Comparison of ENCODE assay signal across 8 mouse cellular contexts in genomic region chr6:117841511-117841955, GRCm38 (mm10). TPM values are rescaled to one million over a fixed set of nuclear protein-coding genes. Genes with fewer than 3 reads are reported as not detected.
DNase-seq lines count a peak whose midpoint lies in the region; ATAC-seq and TF ChIP-seq lines count a peak whose summit lies in the region.

No protein-coding gene starts in this region.

- H3K4me2 ChIP-seq in forebrain, embryonic 14.5 days (ENCODE audit: low read length), result peak overlapping the region; percentile 79
- peak overlapping the region; percentile 84 for H3K4me2 ChIP-seq in liver, embryonic 16.5 days (ENCODE audit: low read depth, low read length)

- no peak for DNase-seq in heart, embryonic 10.5 days (ENCODE audit: low spot score)
- no peak for DNase-seq in heart, adult 8-10 months (ENCODE audit: low spot score)
- DNase-seq in forebrain, embryonic 14.5 days (ENCODE audit: low spot score), result peak; percentile 54
- DNase-seq in embryo, embryonic 11 days, result no peak
- no peak for DNase-seq in B cell, adult 2 months

- H3K27me3 ChIP-seq in heart, embryonic 10.5 days (ENCODE audit: insufficient read depth, poor library complexity, severe bottlenecking), result no peaks in the 10 kb centered on the region
- H3K27me3 ChIP-seq in ES-Bruce4 (ENCODE audit: control insufficient read depth, insufficient read depth, low read length, poor library complexity, severe bottlenecking), result no peaks in the 10 kb centered on the region
- no peaks in the 10 kb centered on the region for H3K27me3 ChIP-seq in forebrain, embryonic 14.5 days (replicated peaks; ENCODE audit: control insufficient read depth, insufficient read depth, low read length)
- H3K27me3 ChIP-seq in liver, embryonic 16.5 days (ENCODE audit: control insufficient read depth, insufficient read depth, low read depth, low read length), result no peaks in the 10 kb centered on the region

- peak overlapping the region; percentile 73 for H3K9ac ChIP-seq in ES-Bruce4 (ENCODE audit: low read depth, poor library complexity, severe bottlenecking)
- H3K9ac ChIP-seq in forebrain, embryonic 14.5 days (ENCODE audit: low read length), result peak overlapping the region; percentile 99
- H3K9ac ChIP-seq in liver, embryonic 16.5 days (ENCODE audit: low read depth, low read length), result peak overlapping the region; percentile 95

- no peak for TF ChIP-seq EP300 in ES-Bruce4 (IDR thresholded peaks at IDR 0.05; ENCODE audit: insufficient read depth, low read depth, low read length)

- H3K4me3 ChIP-seq in heart, embryonic 10.5 days, result peak overlapping the region; percentile 94
- peak overlapping the region; percentile 77 for H3K4me3 ChIP-seq in ES-Bruce4 (ENCODE audit: low read depth, low read length)
- H3K4me3 ChIP-seq in forebrain, embryonic 14.5 days (ENCODE audit: low read depth, low read length), result peak overlapping the region; percentile 94
- H3K4me3 ChIP-seq in liver, embryonic 16.5 days (ENCODE audit: low read depth, low read length), result peak overlapping the region; percentile 97

- TF ChIP-seq POLR2A in ES-Bruce4 (IDR thresholded peaks at IDR 0.05; ENCODE audit: insufficient read depth, low read length), result no peak

- WGBS in heart, embryonic 10.5 days, result 15% methylated on average over 12 of the region's 12 CpGs
- WGBS in forebrain, embryonic 14.5 days, result 13% methylated on average over 12 of the region's 12 CpGs
- WGBS in liver, embryonic 16.5 days (ENCODE audit: insufficient replicate concordance), result 3% methylated on average over 12 of the region's 12 CpGs

- no peaks in the 10 kb centered on the region for H3K9me3 ChIP-seq in heart, embryonic 10.5 days
- H3K9me3 ChIP-seq in ES-Bruce4 (replicated peaks; ENCODE audit: control insufficient read depth, insufficient read depth, low read length, poor library complexity, severe bottlenecking), result no peaks in the 10 kb centered on the region
- H3K9me3 ChIP-seq in forebrain, embryonic 14.5 days (replicated peaks; ENCODE audit: control insufficient read depth, low read length), result no peaks in the 10 kb centered on the region
- no peaks in the 10 kb centered on the region for H3K9me3 ChIP-seq in liver, embryonic 16.5 days (replicated peaks; ENCODE audit: control insufficient read depth, low read length)

- peaks cover 5% of the 10 kb centered on the region for H3K4me1 ChIP-seq in heart, embryonic 10.5 days
- no peaks in the 10 kb centered on the region for H3K4me1 ChIP-seq in ES-Bruce4 (ENCODE audit: control insufficient read depth, insufficient read depth, low read length)
- H3K4me1 ChIP-seq in forebrain, embryonic 14.5 days (ENCODE audit: control insufficient read depth, insufficient read depth, low read length), result peaks cover 7% of the 10 kb centered on the region; the same call in 1 of the 2 replicates
- peaks cover 32% of the 10 kb centered on the region for H3K4me1 ChIP-seq in liver, embryonic 16.5 days (ENCODE audit: control insufficient read depth, low read depth, low read length)

- peak overlapping the region; percentile 98 for H3K27ac ChIP-seq in heart, embryonic 10.5 days
- peak overlapping the region; percentile 2; the same call in 1 of the 2 replicates for H3K27ac ChIP-seq in ES-Bruce4 (ENCODE audit: insufficient read depth, low read length)
- peak overlapping the region; percentile 94 for H3K27ac ChIP-seq in forebrain, embryonic 14.5 days (ENCODE audit: low read depth, low read length)
- peak overlapping the region; percentile 92 for H3K27ac ChIP-seq in liver, embryonic 16.5 days (ENCODE audit: low read length)

- TF ChIP-seq CTCF in ES-Bruce4 (IDR thresholded peaks at IDR 0.05; ENCODE audit: low read depth, low read length), result no peak

- no peak; the same call in 1 of the 2 replicates for ATAC-seq in forebrain, embryonic 14.5 days
- ATAC-seq in liver, embryonic 16.5 days (ENCODE audit: low read depth), result peak; percentile 75
- ATAC-seq in erythroid progenitor cell, adult 5-6 weeks (replicated peaks; ENCODE audit: low FRiP score, poor library complexity, severe bottlenecking), result no peak

- peaks cover 34% of the 10 kb centered on the region for H3K36me3 ChIP-seq in heart, embryonic 10.5 days
- H3K36me3 ChIP-seq in ES-Bruce4 (ENCODE audit: control insufficient read depth, insufficient read depth, low read length, poor library complexity, severe bottlenecking), result 0 out of 2 replicates have a peak, but pooled peaks cover 6% of the 10 kb centered on the region
- peaks cover 38% of the 10 kb centered on the region for H3K36me3 ChIP-seq in forebrain, embryonic 14.5 days (ENCODE audit: control insufficient read depth, insufficient read depth, low read length)
- H3K36me3 ChIP-seq in liver, embryonic 16.5 days (ENCODE audit: control insufficient read depth, insufficient read depth), result peaks cover 11% of the 10 kb centered on the region

RNA-seq across cellular contexts. Expression of gene Zfp637, which starts 0.6 kb away (rescaled TPM):
- polyA plus RNA-seq in heart, embryonic 10.5 days (2016; fragmentation: Nextera tagmentation; extraction: Ambion mirVana), result 58.5 and 73.6 TPM in 2 replicates
- total RNA-seq in heart, adult 8-10 months (2022), result 10 to 100 TPM; 26.2 to 33.8 (median 29.0) TPM
- polyA plus RNA-seq in ES-Bruce4 (2011; ENCODE audit: insufficient read depth, insufficient read length, low read depth, missing spikeins), result 9.5 TPM in 2 replicates
- 244 and 252 TPM in 2 replicates for polyA plus RNA-seq in forebrain, embryonic 14.5 days (2014; fragmentation: Nextera tagmentation; extraction: Ambion mirVana)
- polyA plus RNA-seq in liver, embryonic 16.5 days (2015; fragmentation: Nextera tagmentation; extraction: Ambion mirVana), result 28.9 and 30.6 TPM in 2 replicates
- 9.4 and 13.4 TPM in 2 replicates for total RNA-seq in erythroid progenitor cell, adult 5-6 weeks (2015; ENCODE audit: low replicate concordance)
- total RNA-seq in erythroid progenitor cell, adult 5-6 weeks (2017; ENCODE audit: low replicate concordance), result 3.5 TPM in 1 of 2 replicates, not detected in the other

RNA-seq across cellular contexts. Expression of gene Zfp239, which starts 20.4 kb away (rescaled TPM):
- polyA plus RNA-seq in heart, embryonic 10.5 days (2016; fragmentation: Nextera tagmentation; extraction: Ambion mirVana), result 4.2 and 6.3 TPM in 2 replicates
- total RNA-seq in heart, adult 8-10 months (2022), result under 1 TPM in 3 of 4 experiments, not detected in 1; 0.22 to 0.41 (median 0.26) TPM
- polyA plus RNA-seq in ES-Bruce4 (2011; ENCODE audit: insufficient read depth, insufficient read length, low read depth, missing spikeins), result 8.8 and 9.4 TPM in 2 replicates
- polyA plus RNA-seq in forebrain, embryonic 14.5 days (2014; fragmentation: Nextera tagmentation; extraction: Ambion mirVana), result 14.9 and 15.3 TPM in 2 replicates
- polyA plus RNA-seq in liver, embryonic 16.5 days (2015; fragmentation: Nextera tagmentation; extraction: Ambion mirVana), result 1.7 and 2.3 TPM in 2 replicates
- total RNA-seq in erythroid progenitor cell, adult 5-6 weeks (2015; ENCODE audit: low replicate concordance), result 1.4 TPM in 1 of 2 replicates, not detected in the other
- 1.0 and 1.1 TPM in 2 replicates for total RNA-seq in erythroid progenitor cell, adult 5-6 weeks (2017; ENCODE audit: low replicate concordance)

RNA-seq across cellular contexts. Expression of gene Hnrnpf, which starts 58.6 kb away (rescaled TPM):
- 660 and 767 TPM in 2 replicates for polyA plus RNA-seq in heart, embryonic 10.5 days (2016; fragmentation: Nextera tagmentation; extraction: Ambion mirVana)
- total RNA-seq in heart, adult 8-10 months (2022), result 100 to 1,000 TPM; 170 to 189 (median 180) TPM
- polyA plus RNA-seq in ES-Bruce4 (2011; ENCODE audit: insufficient read depth, insufficient read length, low read depth, missing spikeins), result 1,007 and 1,035 TPM in 2 replicates
- 410 and 433 TPM in 2 replicates for polyA plus RNA-seq in forebrain, embryonic 14.5 days (2014; fragmentation: Nextera tagmentation; extraction: Ambion mirVana)
- 420 and 472 TPM in 2 replicates for polyA plus RNA-seq in liver, embryonic 16.5 days (2015; fragmentation: Nextera tagmentation; extraction: Ambion mirVana)
- total RNA-seq in erythroid progenitor cell, adult 5-6 weeks (2015; ENCODE audit: low replicate concordance), result 403 and 407 TPM in 2 replicates
- total RNA-seq in erythroid progenitor cell, adult 5-6 weeks (2017; ENCODE audit: low replicate concordance), result 524 and 658 TPM in 2 replicates

Comparison
In these comparisons a context has a peak if more than half of its experiments do, and no peak if none do; other contexts are left out.
1. H3K27ac ChIP-seq: peak in every context shown above with its lines; median percentile 98 in heart, embryonic 10.5 days; 94 in forebrain, embryonic 14.5 days; 92 in liver, embryonic 16.5 days; 2 in ES-Bruce4.